Mouse (Mus musculus) forebrain, embryonic 12.5 days (tissue): Measurements from ENCODE around the gene Trim37. TPM values are rescaled to one million over a fixed set of nuclear protein-coding genes. Genes with fewer than 3 reads are reported as not detected.

Experiments
- ATAC-seq: fragments of 200-750 bp; cut with Nextera tagmentation; 2 replicates; pipeline ENCODE4 v1.8.0; 2017; ENCODE audit warnings: moderate TSS enrichment; ENCODE audit not compliant: low FRiP score
- H3K27ac ChIP-seq: fragments of 300-500 bp; sonication (generic); 2 replicates; pipeline ENCODE4 v1.5.1; 2016; ENCODE audit warnings: mild to moderate bottlenecking
- H3K27me3 ChIP-seq: fragments of 300-500 bp; sonication (generic); 2 replicates; pipeline ENCODE4 v1.6.1; 2016; ENCODE audit warnings: mild to moderate bottlenecking
- H3K36me3 ChIP-seq: fragments of 300-500 bp; sonication (generic); replicated peaks from 2 replicates; pipeline ENCODE4 v1.6.1; 2016; ENCODE audit warnings: mild to moderate bottlenecking
- H3K4me1 ChIP-seq: fragments of 300-500 bp; sonication (generic); 2 replicates; pipeline ENCODE4 v1.6.1; 2016
- H3K4me2 ChIP-seq: fragments of 300-500 bp; sonication (generic); 2 replicates; pipeline ENCODE4 v1.6.1; 2016; ENCODE audit warnings: mild to moderate bottlenecking, moderate library complexity
- H3K4me3 ChIP-seq: fragments of 300-500 bp; sonication (generic); replicated peaks from 2 replicates; pipeline ENCODE4 v1.5.1; 2016; ENCODE audit warnings: mild to moderate bottlenecking
- H3K9ac ChIP-seq: fragments of 300-500 bp; sonication (generic); 2 replicates; pipeline ENCODE4 v1.6.1; 2016; ENCODE audit warnings: mild to moderate bottlenecking
- H3K9me3 ChIP-seq: fragments of 300-500 bp; sonication (generic); 2 replicates; pipeline ENCODE4 v1.6.1; 2016
- WGBS: fragments of 180-500 bp; shearing (Covaris S2); methylation state at CpG from one replicate; pipeline ENCODE4 v1.1.7; 2016; 5-methylcytosine and 5-hydroxymethylcytosine counted together
- polyA plus RNA-seq: library from polyadenylated mRNA; unstranded; fragments of >200 nt; fragmentation: Nextera tagmentation; extraction: Ambion mirVana; gene quantifications from 2 replicates; pipeline ENCODE4 v1.2.1, GENCODE M21; 2016

Trim37 gene
- polyA plus RNA-seq, 1 experiment from 2014 or later, result 105 TPM

- no peak overlapping the region for H3K27ac ChIP-seq
- no peak for ATAC-seq
Measured at GRCm38 (mm10) chr11:87235486-87235872, 108.6 kb downstream of the Trim37 start.

DNA sequence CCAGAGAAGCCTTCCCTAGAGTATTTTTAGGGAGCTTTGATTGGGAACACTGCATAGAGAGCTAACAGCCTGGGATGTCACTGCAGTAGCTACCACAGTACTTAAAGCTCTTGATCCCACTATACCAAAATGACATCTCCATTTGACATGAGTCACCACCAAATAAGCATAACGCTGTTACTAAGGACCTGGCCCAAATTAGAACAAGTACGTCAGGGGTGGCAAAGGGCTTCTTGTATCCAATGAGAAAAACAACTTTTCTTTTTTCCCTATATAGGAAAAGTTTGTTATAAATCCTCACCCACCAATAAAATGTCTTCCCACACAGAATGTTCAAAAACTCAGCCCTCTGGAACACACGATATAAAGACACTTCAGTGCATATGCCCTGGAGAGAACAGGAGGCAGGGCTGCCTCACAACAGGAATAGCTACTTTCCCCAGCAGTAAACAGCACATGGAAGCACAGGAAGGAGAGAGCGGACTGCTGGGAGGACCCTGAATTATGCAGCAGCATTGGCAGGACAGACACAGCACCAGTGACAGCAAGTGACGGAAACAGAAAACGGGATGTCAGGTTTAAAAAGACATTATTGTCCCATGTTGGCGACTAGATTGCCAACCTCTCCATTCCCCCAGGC lies 112.1 kb downstream of the Trim37 start:
- H3K4me2 ChIP-seq, result no peak overlapping the region
- no peaks in the 10 kb centered on the region for H3K27me3 ChIP-seq
- H3K27ac ChIP-seq, result no peak overlapping the region
- H3K9me3 ChIP-seq, result no peaks in the 10 kb centered on the region
- no peak overlapping the region for H3K4me3 ChIP-seq
- no peak overlapping the region for H3K9ac ChIP-seq
- WGBS, result 89% methylated on average over 7 of the region's 7 CpGs
- H3K4me1 ChIP-seq, result no peaks in the 10 kb centered on the region
- no peak for ATAC-seq
- H3K36me3 ChIP-seq, result peaks cover 35% of the 10 kb centered on the region

More at GRCm38 (mm10) chr11:87235486-87235872, 108.6 kb downstream of the Trim37 start:
- Histone ChIP-seq H3K9ac (no peak overlapping the region), H3K4me1 (no peaks in the 10 kb centered on the region), H3K27me3 (no peaks in the 10 kb centered on the region), H3K4me2 (no peak overlapping the region), H3K36me3 (peaks cover 46% of the 10 kb centered on the region), H3K9me3 (no peaks in the 10 kb centered on the region), H3K4me3 (no peak overlapping the region)
- WGBS, result 79% methylated on average over 5 of the region's 5 CpGs

DNA sequence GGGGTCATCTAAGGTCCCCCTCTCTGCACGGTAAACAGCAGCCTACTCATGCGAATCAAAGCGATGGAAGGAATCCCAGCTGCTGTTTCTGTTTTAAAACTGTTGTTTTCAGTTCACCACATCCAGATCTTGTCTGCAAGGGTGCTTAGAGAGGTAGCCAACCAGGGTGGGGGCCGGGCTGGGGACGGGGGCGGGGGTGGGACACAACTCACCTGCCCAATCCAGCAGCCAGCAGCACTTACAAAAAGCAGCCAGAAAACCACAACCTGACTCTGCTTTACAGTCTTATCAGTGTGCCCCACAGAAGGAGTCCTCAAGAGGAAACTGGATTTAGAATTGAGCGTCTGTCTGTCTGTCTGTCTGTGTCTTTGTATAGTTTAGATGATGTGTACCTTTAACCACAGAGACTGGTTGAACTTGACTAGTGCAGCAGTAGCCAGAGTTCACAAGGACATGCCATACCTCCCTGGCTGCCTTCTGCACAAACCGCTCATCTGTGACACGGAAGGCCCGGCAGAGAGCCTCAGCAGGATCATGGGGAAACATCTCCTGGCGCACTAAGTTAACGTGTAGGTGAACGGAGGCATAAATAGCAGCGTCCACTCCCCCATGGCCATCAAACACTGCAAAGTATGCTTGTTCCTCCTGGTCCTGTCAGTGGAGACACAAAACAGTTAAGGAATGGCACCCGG lies 113.4 kb downstream of the Trim37 start:
- no peak overlapping the region for H3K27ac ChIP-seq
- no peaks in the 10 kb centered on the region for H3K4me1 ChIP-seq
- H3K27me3 ChIP-seq, result no peaks in the 10 kb centered on the region
- H3K9ac ChIP-seq, result no peak overlapping the region
- no peak for ATAC-seq
- 90% methylated on average over 15 of the region's 15 CpGs for WGBS
- H3K4me3 ChIP-seq, result no peak overlapping the region
- H3K36me3 ChIP-seq, result peaks cover 22% of the 10 kb centered on the region
- no peaks in the 10 kb centered on the region for H3K9me3 ChIP-seq
- no peak overlapping the region for H3K4me2 ChIP-seq

DNA sequence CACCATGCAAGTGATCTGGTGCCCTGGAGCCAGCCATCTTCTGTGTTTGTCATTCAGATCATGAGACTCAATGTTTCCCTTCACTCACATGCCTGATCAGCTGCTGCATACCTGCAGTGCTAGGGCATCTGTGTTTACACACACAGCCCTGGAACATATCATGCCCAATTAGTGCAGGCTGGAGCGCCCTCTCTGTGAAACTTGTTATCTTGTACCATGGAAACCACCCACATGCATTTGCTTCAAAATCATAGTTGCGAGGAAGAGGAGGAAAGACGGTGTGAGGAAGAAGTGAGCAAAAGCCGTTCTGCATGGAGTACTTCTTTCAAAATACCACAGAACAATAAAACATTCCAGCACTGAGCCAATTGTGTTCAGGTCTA lies 113.9 kb downstream of the Trim37 start:
- no peak overlapping the region for H3K4me2 ChIP-seq
- H3K27me3 ChIP-seq, result no peaks in the 10 kb centered on the region
- no peak for ATAC-seq
- no peaks in the 10 kb centered on the region for H3K9me3 ChIP-seq
- no peak overlapping the region for H3K27ac ChIP-seq
- H3K9ac ChIP-seq, result no peak overlapping the region
- no peaks in the 10 kb centered on the region for H3K4me1 ChIP-seq
- no peak overlapping the region for H3K4me3 ChIP-seq
- peaks cover 22% of the 10 kb centered on the region for H3K36me3 ChIP-seq
- 83% methylated on average over 4 of the region's 4 CpGs for WGBS

DNA sequence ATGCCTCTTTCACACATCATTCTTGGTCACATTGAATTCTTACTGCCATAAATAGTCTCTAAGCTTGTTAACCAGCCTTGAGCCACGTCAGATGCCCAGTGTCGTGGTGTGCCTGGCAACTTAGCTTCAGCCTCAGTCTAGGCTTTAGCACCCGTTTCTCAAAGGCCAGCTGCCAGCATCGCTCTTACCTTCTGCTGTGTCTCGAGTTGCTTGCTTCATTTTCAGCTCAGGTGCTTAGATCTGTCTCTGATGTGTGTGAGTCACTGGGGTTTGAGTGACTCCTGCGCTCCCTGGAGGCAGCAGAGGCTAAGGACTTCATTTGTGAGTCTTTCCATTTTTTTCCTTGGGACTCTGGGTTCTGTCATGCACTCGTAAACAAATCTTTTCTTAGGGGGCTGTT lies 114.4 kb downstream of the Trim37 start:
- Histone ChIP-seq H3K4me3 (no peak overlapping the region), H3K27me3 (no peaks in the 10 kb centered on the region), H3K27ac (no peak overlapping the region), H3K36me3 (peaks cover 22% of the 10 kb centered on the region), H3K4me1 (no peaks in the 10 kb centered on the region), H3K9ac (no peak overlapping the region), H3K4me2 (no peak overlapping the region), H3K9me3 (no peaks in the 10 kb centered on the region)
- no peak for ATAC-seq
- WGBS, result 86% methylated on average over 7 of the region's 7 CpGs

DNA sequence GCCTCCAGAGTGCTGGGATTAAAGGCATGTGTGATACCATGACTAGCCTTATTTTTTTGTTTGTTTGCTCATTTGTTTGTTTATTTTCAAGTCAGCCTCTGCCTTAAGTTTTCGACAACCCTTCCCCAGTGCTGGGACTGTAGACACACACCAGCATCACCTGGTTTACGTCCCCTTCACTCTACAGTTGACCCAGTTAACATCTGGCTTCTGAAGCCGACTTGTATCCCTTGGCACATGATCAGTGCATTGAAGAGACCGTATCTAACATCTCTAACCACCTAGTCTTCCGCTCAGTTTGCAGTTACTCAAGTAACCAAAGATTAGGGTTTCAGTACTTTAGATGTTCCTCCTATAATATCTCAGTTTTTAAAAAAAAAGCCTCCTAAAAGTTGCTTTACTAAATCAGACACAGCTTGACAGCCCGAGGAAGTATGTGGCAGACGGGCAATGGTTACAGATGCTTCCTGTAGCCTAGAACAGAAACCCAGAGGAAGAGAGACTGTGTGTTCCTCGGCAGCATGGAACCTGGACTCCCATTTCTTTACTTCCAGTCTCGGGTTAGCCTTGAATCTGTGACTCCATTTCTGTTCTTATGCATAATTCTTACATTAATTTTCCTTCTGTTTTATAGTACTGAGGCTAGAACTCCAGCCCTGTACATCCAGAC lies 118.4 kb downstream of the Trim37 start:
- Histone ChIP-seq H3K4me1 (peaks cover 16% of the 10 kb centered on the region), H3K36me3 (peaks cover 9% of the 10 kb centered on the region), H3K4me3 (no peak overlapping the region), H3K27me3 (no peaks in the 10 kb centered on the region), H3K27ac (no peak overlapping the region), H3K4me2 (no peak overlapping the region), H3K9me3 (no peaks in the 10 kb centered on the region), H3K9ac (no peak overlapping the region)
- WGBS, result 88% methylated on average over 9 of the region's 9 CpGs
- ATAC-seq, result no peak

- Histone ChIP-seq H3K27me3 (no peaks in the 10 kb centered on the region), H3K4me2 (no peak overlapping the region), H3K27ac (no peak overlapping the region), H3K4me3 (no peak overlapping the region), H3K9ac (no peak overlapping the region), H3K36me3 (0 out of 2 replicates have a peak, but pooled peaks cover 5% of the 10 kb centered on the region), H3K9me3 (no peaks in the 10 kb centered on the region), H3K4me1 (peaks cover 20% of the 10 kb centered on the region)
- 83% methylated on average over 4 of the region's 4 CpGs for WGBS
- no peak for ATAC-seq
Measured at GRCm38 (mm10) chr11:87246107-87246651, 119.3 kb downstream of the Trim37 start.

DNA sequence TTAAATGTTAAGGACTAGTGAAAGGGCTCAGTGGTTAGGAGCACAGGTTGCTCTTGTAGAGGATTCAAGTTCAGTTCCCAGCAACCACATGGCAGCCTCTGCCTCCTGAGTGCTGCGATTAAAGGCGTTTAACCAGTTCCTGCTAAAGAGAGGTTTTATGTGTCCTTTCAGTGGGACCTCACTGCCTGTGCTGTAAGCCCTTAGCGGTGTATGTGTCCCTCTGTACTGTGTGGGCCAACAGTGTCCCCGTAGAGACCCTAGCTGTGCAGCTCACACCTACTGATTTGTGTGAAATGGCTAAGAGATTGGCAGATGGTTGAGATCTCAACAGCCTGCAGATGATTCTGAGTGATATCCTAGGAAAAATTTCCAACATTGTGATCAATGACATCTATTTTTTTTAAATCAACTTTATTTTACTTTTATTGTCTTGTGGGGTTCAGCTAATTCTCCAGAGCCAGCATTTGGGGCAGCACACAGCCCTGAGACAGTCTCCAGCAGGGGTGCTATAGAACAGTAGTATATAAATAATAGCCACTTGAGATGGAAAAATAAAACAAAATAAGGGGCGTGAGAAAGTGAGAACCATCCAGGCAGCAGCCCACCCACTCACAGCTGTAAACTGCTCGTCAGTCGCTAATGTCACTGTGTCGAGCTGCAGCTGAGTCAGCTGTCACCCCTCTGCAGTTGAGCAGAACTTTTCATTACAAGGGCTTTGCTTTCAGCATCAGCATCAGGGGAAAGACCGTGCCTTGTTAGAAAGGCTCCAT lies 120.0 kb downstream of the Trim37 start:
- Histone ChIP-seq H3K4me3 (no peak overlapping the region), H3K9ac (no peak overlapping the region), H3K4me2 (no peak overlapping the region), H3K9me3 (no peaks in the 10 kb centered on the region), H3K36me3 (no peaks in the 10 kb centered on the region), H3K4me1 (peaks cover 20% of the 10 kb centered on the region), H3K27me3 (no peaks in the 10 kb centered on the region), H3K27ac (peak overlapping the region; percentile 39; the same call in 1 of the 2 replicates)
- ATAC-seq, result peak; percentile 36; the same call in 1 of the 2 replicates
- 44% methylated on average over 9 of the region's 9 CpGs for WGBS

GRCm38 (mm10) chr11:87247494-87247866 lies 120.6 kb downstream of the Trim37 start:
- ATAC-seq, result no peak
- H3K9ac ChIP-seq, result no peak overlapping the region
- peaks cover 20% of the 10 kb centered on the region for H3K4me1 ChIP-seq
- no peaks in the 10 kb centered on the region for H3K36me3 ChIP-seq
- no peaks in the 10 kb centered on the region for H3K27me3 ChIP-seq
- H3K9me3 ChIP-seq, result no peaks in the 10 kb centered on the region
- H3K4me3 ChIP-seq, result no peak overlapping the region
- no peak overlapping the region for H3K4me2 ChIP-seq
- WGBS, result 62% methylated on average over 5 of the region's 5 CpGs
- peak overlapping the region; percentile 39; the same call in 1 of the 2 replicates for H3K27ac ChIP-seq

GRCm38 (mm10) chr11:87250132-87250531 lies 123.3 kb downstream of the Trim37 start:
- H3K4me2 ChIP-seq, result no peak overlapping the region
- no peak overlapping the region for H3K9ac ChIP-seq
- H3K4me3 ChIP-seq, result no peak overlapping the region
- no peak overlapping the region for H3K27ac ChIP-seq
- no peaks in the 10 kb centered on the region for H3K9me3 ChIP-seq
- peaks cover 20% of the 10 kb centered on the region for H3K4me1 ChIP-seq
- ATAC-seq, result no peak
- WGBS, result 83% methylated on average over 6 of the region's 6 CpGs
- H3K36me3 ChIP-seq, result no peaks in the 10 kb centered on the region
- no peaks in the 10 kb centered on the region for H3K27me3 ChIP-seq

DNA sequence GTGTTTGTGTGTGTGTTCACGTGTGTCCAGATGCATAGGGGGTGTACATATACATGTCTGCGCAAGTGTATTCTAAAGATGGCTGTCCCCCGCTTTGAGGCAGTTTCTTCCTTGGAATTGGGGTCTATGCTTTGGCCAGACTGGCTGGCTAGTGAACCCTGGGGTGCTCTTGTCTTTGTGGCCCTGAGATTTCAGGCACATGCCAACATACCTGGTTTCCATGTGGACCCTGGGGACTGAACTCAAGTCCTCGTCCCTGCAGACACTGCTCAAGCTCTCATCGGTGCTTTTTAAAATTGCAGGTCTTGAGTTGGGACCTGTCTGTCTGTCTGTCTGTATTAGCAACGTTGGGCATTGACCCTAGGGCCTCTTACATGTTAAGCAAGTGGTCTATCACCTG lies 126.4 kb downstream of the Trim37 start:
- Histone ChIP-seq H3K9me3 (no peaks in the 10 kb centered on the region), H3K4me1 (0 out of 2 replicates have a peak, but pooled peaks cover 4% of the 10 kb centered on the region), H3K36me3 (no peaks in the 10 kb centered on the region), H3K27me3 (no peaks in the 10 kb centered on the region), H3K9ac (no peak overlapping the region), H3K4me3 (no peak overlapping the region), H3K4me2 (no peak overlapping the region), H3K27ac (no peak overlapping the region)
- ATAC-seq, result no peak
- WGBS, result 93% methylated on average over 6 of the region's 6 CpGs

- H3K4me3 ChIP-seq, result no peak overlapping the region
- no peaks in the 10 kb centered on the region for H3K9me3 ChIP-seq
- 69% methylated on average over 5 of the region's 5 CpGs for WGBS
- H3K27ac ChIP-seq, result no peak overlapping the region
- H3K4me1 ChIP-seq, result 0 out of 2 replicates have a peak, but pooled peaks cover 4% of the 10 kb centered on the region
- no peak overlapping the region for H3K4me2 ChIP-seq
- H3K9ac ChIP-seq, result no peak overlapping the region
- no peaks in the 10 kb centered on the region for H3K27me3 ChIP-seq
- no peaks in the 10 kb centered on the region for H3K36me3 ChIP-seq
- ATAC-seq, result no peak
Measured at GRCm38 (mm10) chr11:87254149-87254548, 127.3 kb downstream of the Trim37 start.
